Mouse (Mus musculus) C2C12 (cell line): ENCODE measurements at regions not wholly inside any gene's neighbourhood (a gene's known extent, or its start where the extent isn't known, plus 50 kb on each side); places are given as distances from the start of the nearest gene placed in this dataset.
"Not testable (repeated sequence)": the region's sequence is repeated elsewhere in the genome, so short reads cannot be mapped to it uniquely, and the experiment has no call there.

Experiments
- CTCF ChIP-seq: IDR thresholded peaks from one replicate; pipeline ENCODE4 v1.5.1; 2011; ENCODE audit not compliant: control insufficient read depth, insufficient read depth, insufficient read length
- MAX ChIP-seq: IDR thresholded peaks from one replicate; pipeline ENCODE4 v1.6.1; 2011; ENCODE audit warnings: mild to moderate bottlenecking, control low read depth
- USF1 ChIP-seq: IDR thresholded peaks from one replicate; pipeline ENCODE4 v1.6.1; 2011; ENCODE audit warnings: low read depth, mild to moderate bottlenecking, control low read depth, moderate library complexity

- TF ChIP-seq CTCF, MAX, USF1: not testable (repeated sequence)
Measured at GRCm38 (mm10) chr14:53337446-53337845, 841.9 kb upstream of the Olfr1507 start.
